Mouse (Mus musculus): ENCODE measurements at regions not wholly inside any gene's neighbourhood (a gene's known extent, or its start where the extent isn't known, plus 50 kb on each side); places are given as distances from the start of the nearest gene placed in this dataset.
"Not testable (repeated sequence)": the region's sequence is repeated elsewhere in the genome, so short reads cannot be mapped to it uniquely, and the experiment has no call there.

DNA sequence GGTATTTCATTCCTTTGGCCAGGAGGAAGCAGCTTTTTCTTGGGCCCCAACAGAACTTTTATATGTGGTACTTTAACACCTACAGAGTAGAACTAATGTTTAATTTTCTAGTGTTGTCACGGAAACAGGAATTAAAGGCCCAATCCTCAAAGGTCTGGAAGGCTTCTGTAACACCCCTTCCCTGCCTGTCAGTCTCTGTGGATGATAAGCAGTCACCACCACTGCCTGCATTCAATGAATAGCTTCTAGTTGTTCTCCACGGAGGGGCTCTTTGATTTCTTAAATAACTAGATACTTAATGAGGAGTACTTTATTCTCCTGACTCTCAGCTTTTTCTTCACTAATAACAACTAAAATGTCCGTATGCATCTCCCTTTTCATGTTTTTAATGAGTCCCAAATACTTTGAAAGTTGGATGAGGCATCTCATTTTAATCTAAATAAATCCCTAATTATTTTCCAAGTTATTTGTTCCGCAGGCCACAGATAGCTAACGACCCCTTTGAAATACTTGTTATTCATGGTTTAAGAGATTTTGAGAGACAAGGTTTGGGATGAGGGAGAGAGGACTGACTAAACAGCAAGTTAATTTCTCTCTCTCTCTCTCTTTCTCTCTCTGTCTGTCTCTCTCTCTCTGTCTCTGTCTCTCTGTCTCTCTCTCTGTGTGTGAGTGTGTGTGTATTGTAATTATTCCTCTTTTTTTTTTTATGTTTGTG lies 686.0 kb upstream of the Ghitm start:
- no peak for DNase-seq (ENCODE audit: low spot score)

DNA sequence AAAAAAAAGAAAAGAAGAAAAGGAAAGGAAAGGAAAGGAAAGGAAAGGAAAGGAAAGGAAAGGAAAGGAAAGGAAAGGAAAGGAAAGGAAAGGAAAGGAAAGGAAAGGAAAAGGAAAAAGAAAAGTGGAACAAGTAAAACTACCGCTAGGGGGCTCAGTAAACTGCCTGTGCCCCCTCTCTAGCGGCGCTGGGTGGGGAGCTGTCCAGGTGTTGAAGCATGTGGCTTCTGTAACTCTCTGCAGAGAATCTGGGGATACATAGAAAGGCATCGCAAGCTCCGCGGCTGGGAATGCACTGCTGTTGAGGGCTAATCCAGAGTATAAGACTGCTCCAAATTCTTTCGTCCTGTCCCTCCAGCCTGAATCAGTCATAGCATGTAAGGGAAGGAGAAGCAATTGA lies 684.9 kb upstream of the Ghitm start:
- no peak for DNase-seq (ENCODE audit: low spot score)

DNA sequence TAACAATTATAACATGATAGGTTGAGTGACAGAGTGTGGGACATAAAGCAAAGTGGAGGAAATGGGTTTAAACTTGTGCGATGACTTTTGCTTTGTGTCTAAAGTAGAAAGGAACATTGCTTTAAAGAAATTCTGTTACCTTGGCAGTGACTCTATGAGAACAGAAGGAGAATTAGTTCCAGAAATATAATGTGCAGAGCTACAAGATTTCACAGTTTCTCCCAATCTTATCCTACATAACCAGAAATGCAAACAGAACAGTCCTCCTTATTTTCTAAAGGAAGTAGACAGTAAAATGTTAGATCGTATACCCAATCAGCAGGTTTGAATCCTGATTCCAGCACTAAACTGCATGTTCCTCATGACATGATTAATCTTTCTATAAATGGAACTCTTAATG lies 660.6 kb upstream of the Ghitm start:
- no peak for DNase-seq (ENCODE audit: low spot score)

DNA sequence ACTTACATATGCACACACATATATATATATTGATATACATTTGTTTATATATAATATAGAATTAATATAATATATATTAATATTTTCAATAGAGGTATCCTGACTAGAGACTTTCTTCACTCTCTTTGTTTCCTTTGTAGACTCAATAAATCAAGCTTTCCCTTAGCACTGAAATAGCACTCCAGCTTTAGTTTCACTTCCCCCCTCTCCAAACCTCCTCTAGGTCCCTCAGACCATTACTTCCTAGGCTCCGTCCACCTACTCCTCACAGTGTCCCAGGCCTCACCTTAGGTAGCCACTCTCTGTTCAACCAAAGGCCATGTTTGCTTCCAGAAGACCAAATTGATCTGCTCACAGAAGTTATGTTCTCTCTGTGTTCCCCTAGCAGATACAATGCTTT lies 630.7 kb upstream of the Ghitm start:
- DNase-seq (ENCODE audit: low spot score): no peak

DNA sequence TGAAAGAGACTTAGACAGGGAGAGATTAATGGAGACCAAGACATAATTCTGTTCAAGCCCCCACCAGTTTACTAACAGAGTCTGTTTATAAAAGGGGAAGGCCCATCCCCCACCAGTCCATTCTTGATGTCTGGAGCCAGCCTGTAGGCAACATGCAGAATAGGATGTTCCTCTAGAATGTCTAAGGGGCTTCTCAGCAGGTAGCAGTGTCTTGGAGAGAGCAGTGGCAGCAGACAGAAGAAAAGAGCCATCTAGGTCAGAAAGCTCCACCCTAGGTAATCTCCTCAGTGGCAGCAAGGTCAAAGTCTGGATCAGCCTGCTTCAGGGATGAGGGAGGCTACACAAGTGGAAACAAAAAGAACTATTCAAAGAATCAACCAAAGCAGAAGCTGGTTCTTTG lies 614.6 kb upstream of the Ghitm start:
- DNase-seq (ENCODE audit: low spot score): not testable (repeated sequence)

DNA sequence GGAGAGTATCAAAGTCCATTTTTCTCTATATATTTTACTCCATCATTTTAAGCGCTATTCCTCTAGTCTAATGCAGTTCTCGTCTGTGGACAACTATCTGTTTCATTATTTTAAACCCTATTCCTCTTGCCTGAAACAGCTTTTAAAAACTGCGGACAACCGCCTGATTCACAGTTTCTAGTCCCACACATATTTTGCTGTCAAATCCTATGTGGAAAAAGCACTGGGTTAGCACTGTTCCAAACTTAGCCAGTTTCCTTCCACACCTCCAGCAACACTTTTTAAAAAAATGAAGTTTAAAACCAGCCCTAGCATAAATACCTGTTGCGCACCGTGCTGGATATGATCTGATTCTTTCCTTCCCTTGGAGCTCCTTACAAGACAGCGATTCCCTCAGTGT lies 614.1 kb upstream of the Ghitm start:
- peak; percentile 1 for DNase-seq (ENCODE audit: low spot score)

DNA sequence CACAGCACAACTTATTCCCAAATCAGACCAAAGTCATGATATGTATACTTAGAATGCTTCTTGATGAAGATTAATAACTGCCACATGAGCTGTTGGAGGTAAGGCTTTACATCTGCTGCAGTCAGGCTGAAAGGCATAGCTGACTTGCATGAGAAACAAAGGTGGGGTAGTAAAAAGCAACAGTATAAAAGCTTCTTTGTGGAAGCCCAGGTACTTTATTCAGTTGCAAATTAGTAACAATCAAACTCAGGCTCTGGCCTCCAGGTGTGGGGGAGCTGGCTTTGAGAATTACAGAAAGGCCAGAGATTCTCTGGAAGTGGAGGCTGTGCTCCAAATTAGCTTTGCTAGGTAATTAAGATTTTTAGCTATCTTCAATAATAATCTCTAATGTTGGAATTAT lies 608.0 kb upstream of the Ghitm start:
- no peak for DNase-seq (ENCODE audit: low spot score)

DNA sequence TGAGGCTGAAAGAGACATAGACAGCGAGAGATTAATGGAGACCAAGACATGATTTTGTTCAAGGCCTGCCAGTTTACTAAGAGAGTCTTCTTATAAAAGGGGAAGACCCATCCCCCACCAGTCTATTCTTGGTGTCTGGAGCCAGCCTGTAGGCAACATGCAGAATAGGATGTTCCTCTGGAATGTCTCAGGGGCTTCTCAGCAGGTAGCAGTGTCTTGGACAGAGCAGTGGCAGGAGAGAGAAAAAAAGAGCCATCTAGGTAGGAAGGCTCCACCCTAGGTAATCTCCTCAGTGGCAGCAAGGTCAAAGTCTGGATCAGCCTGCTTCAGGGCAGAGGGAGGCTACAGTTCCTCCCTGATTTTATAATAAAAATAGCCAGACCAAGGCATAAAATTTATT lies 607.4 kb upstream of the Ghitm start:
- DNase-seq (ENCODE audit: low spot score): not testable (repeated sequence)

All from left cerebral cortex, adult 11 months (tissue).